Comparison of ENCODE assay signal across 20 mouse cellular contexts in genomic region chr10:21855338-21855737, GRCm38 (mm10).
"Had no signal": no experiment of that assay in that cellular context is flagged by ENCODE, and none has a peak within 500 bp of the region (broad histone marks: within the 10 kb centered on the region; RNA-seq: fewer than 3 reads in every experiment).

No protein-coding gene starts in this region.

- H3K4me3 ChIP-seq: liver, embryonic 13.5 days; liver, embryonic 15.5 days; lung, embryonic 15.5 days; megakaryocyte, embryonic 14.5 days; midbrain, embryonic 10.5 days; midbrain, embryonic 13.5 days; neural tube, embryonic 12.5 days; stomach, embryonic 15.5 days had no signal

- H3K4me1 ChIP-seq: liver, embryonic 13.5 days; liver, embryonic 15.5 days; megakaryocyte, embryonic 14.5 days; midbrain, embryonic 13.5 days; neural tube, embryonic 12.5 days; stomach, embryonic 15.5 days had no signal

- H3K36me3 ChIP-seq: liver, embryonic 13.5 days; liver, embryonic 15.5 days; lung, embryonic 15.5 days; midbrain, embryonic 10.5 days; midbrain, embryonic 13.5 days; neural tube, embryonic 12.5 days; stomach, embryonic 15.5 days had no signal

- H3K27ac ChIP-seq: liver, embryonic 13.5 days; liver, embryonic 15.5 days; lung, embryonic 15.5 days; macrophage; midbrain, embryonic 10.5 days; midbrain, embryonic 13.5 days; neural tube, embryonic 12.5 days; stomach, embryonic 15.5 days; stomach, postnatal 0 days had no signal

- ATAC-seq: liver, postnatal 0 days; lung, postnatal 0 days; midbrain, embryonic 13.5 days; midbrain, embryonic 16.5 days had no signal

- H3K9me3 ChIP-seq: liver, embryonic 13.5 days; liver, embryonic 15.5 days; lung, embryonic 15.5 days; megakaryocyte, embryonic 14.5 days; midbrain, embryonic 10.5 days; midbrain, embryonic 13.5 days; neural tube, embryonic 12.5 days; stomach, embryonic 15.5 days had no signal

- DNase-seq: liver, embryonic 13.5 days; liver, postnatal 0 days; lung, adult 2 months; lung, postnatal 14 days; lung, postnatal 36 days; right cerebral cortex, postnatal 14 days; thymus, adult 2 months; thymus, postnatal 25 days; thymus, postnatal 4 days had no signal

- H3K27me3 ChIP-seq: liver, embryonic 13.5 days; liver, embryonic 15.5 days; lung, embryonic 15.5 days; megakaryocyte, embryonic 14.5 days; midbrain, embryonic 13.5 days; neural tube, embryonic 12.5 days; stomach, embryonic 15.5 days had no signal

- H3K4me2 ChIP-seq: liver, embryonic 13.5 days; liver, embryonic 15.5 days; lung, embryonic 15.5 days; midbrain, embryonic 13.5 days; neural tube, embryonic 12.5 days; stomach, embryonic 15.5 days had no signal

- H3K9ac ChIP-seq: liver, embryonic 13.5 days; liver, embryonic 15.5 days; liver, postnatal 0 days; lung, embryonic 15.5 days; midbrain, embryonic 13.5 days; neural tube, embryonic 12.5 days; stomach, embryonic 15.5 days had no signal
